Mouse (Mus musculus) liver, embryonic 12.5 days (tissue): ENCODE results near the gene Atxn3. TPM values are rescaled to one million over a fixed set of nuclear protein-coding genes. Genes with fewer than 3 reads are reported as not detected.

Experiments
- ATAC-seq: fragments of 200-750 bp; cut with Nextera tagmentation; 2 replicates; pipeline ENCODE4 v1.8.0; 2017; ENCODE audit warnings: moderate number of reproducible peaks, mild to moderate bottlenecking, moderate library complexity
- H3K27ac ChIP-seq: fragments of 300-500 bp; sonication (generic); 2 replicates; pipeline ENCODE4 v1.5.1; 2016; ENCODE audit warnings: mild to moderate bottlenecking
- H3K27me3 ChIP-seq: fragments of 300-500 bp; sonication (generic); replicated peaks from 2 replicates; pipeline ENCODE4 v1.6.1; 2016; ENCODE audit warnings: mild to moderate bottlenecking, moderate library complexity
- H3K36me3 ChIP-seq: fragments of 300-500 bp; sonication (generic); 2 replicates; pipeline ENCODE4 v1.6.1; 2016; ENCODE audit warnings: mild to moderate bottlenecking, moderate library complexity
- H3K4me1 ChIP-seq: fragments of 300-500 bp; sonication (generic); 2 replicates; pipeline ENCODE4 v1.6.1; 2016
- H3K4me2 ChIP-seq: fragments of 300-500 bp; sonication (generic); 2 replicates; pipeline ENCODE4 v1.6.1; 2016; ENCODE audit warnings: mild to moderate bottlenecking, moderate library complexity
- H3K4me3 ChIP-seq: fragments of 300-500 bp; sonication (generic); 2 replicates; pipeline ENCODE4 v1.5.1; 2016; ENCODE audit warnings: mild to moderate bottlenecking, moderate library complexity
- H3K9ac ChIP-seq: fragments of 300-500 bp; sonication (generic); 2 replicates; pipeline ENCODE4 v1.6.1; 2016; ENCODE audit warnings: mild to moderate bottlenecking, moderate library complexity
- H3K9me3 ChIP-seq: fragments of 300-500 bp; sonication (generic); replicated peaks from 2 replicates; pipeline ENCODE4 v1.6.1; 2016; ENCODE audit warnings: mild to moderate bottlenecking, moderate library complexity
- WGBS: fragments of 180-500 bp; shearing (Covaris S2); methylation state at CpG from one replicate; pipeline ENCODE4 v1.1.7; 2016; ENCODE audit not compliant: insufficient replicate concordance; 5-methylcytosine and 5-hydroxymethylcytosine counted together
- polyA plus RNA-seq: library from polyadenylated mRNA; unstranded; fragments of >200 nt; fragmentation: Nextera tagmentation; extraction: Ambion mirVana; gene quantifications from 2 replicates; pipeline ENCODE4 v1.2.1, GENCODE M21; 2016

The Atxn3 gene
- 12.4 and 15.3 TPM in 2 replicates for polyA plus RNA-seq

GRCm38 (mm10) chr12:101957942-101958544 lies at the start of gene Atxn3:
Atxn3 (minus strand) TSS chr12:101958246.
- peak within 1 kb of the TSS; percentile 90 for H3K9ac ChIP-seq
- H3K36me3 ChIP-seq = peaks cover 3% of the 10 kb centered on the region; the same call in 1 of the 2 replicates
- 0% methylated on average over 51 of the region's 54 CpGs for WGBS
- peak within 1 kb of the TSS; percentile 91 for H3K4me3 ChIP-seq
- peak within 1 kb of the TSS; percentile 81 for H3K27ac ChIP-seq
- H3K4me1 ChIP-seq = peaks cover 32% of the 10 kb centered on the region
- no peaks in the 10 kb centered on the region for H3K27me3 ChIP-seq
- peak within 1 kb of the TSS; percentile 77 for H3K4me2 ChIP-seq
- no peaks in the 10 kb centered on the region for H3K9me3 ChIP-seq
- ATAC-seq = peak; percentile 97

- WGBS = 83% methylated on average over 11 of the region's 11 CpGs
- ATAC-seq = no peak
- no peaks in the 10 kb centered on the region for H3K9me3 ChIP-seq
- H3K4me2 ChIP-seq = no peak overlapping the region
- H3K36me3 ChIP-seq = peaks cover 96% of the 10 kb centered on the region
- no peak overlapping the region for H3K9ac ChIP-seq
- H3K27me3 ChIP-seq = no peaks in the 10 kb centered on the region
- H3K4me3 ChIP-seq = no peak overlapping the region
- H3K4me1 ChIP-seq = no peaks in the 10 kb centered on the region
- no peak overlapping the region for H3K27ac ChIP-seq
Measured at GRCm38 (mm10) chr12:102000785-102001184, 42.7 kb upstream of the Atxn3 start.

GRCm38 (mm10) chr12:101998929-101999328 lies 40.9 kb upstream of the Atxn3 start:
- 79% methylated on average over 5 of the region's 5 CpGs for WGBS
- Histone ChIP-seq H3K4me1 (no peaks in the 10 kb centered on the region), H3K36me3 (peaks cover 89% of the 10 kb centered on the region), H3K4me3 (no peak overlapping the region), H3K9me3 (no peaks in the 10 kb centered on the region), H3K4me2 (no peak overlapping the region), H3K27ac (no peak overlapping the region), H3K27me3 (no peaks in the 10 kb centered on the region), H3K9ac (no peak overlapping the region)
- ATAC-seq = no peak

- Histone ChIP-seq H3K4me1 (no peaks in the 10 kb centered on the region), H3K27me3 (no peaks in the 10 kb centered on the region), H3K27ac (no peak overlapping the region), H3K9me3 (no peaks in the 10 kb centered on the region), H3K4me3 (no peak overlapping the region), H3K9ac (no peak overlapping the region), H3K36me3 (peaks cover 88% of the 10 kb centered on the region), H3K4me2 (no peak overlapping the region)
- ATAC-seq = no peak
- 68% methylated on average over 8 of the region's 8 CpGs for WGBS
Measured at GRCm38 (mm10) chr12:101994576-101995467, 36.8 kb upstream of the Atxn3 start.

- Histone ChIP-seq H3K36me3 (peaks cover 98% of the 10 kb centered on the region), H3K27ac (no peak overlapping the region), H3K4me3 (no peak overlapping the region), H3K4me1 (no peaks in the 10 kb centered on the region), H3K4me2 (no peak overlapping the region), H3K27me3 (no peaks in the 10 kb centered on the region), H3K9ac (no peak overlapping the region), H3K9me3 (no peaks in the 10 kb centered on the region)
- 84% methylated on average over 6 of the region's 6 CpGs for WGBS
- ATAC-seq = no peak
Measured at GRCm38 (mm10) chr12:101987659-101988058, 29.6 kb upstream of the Atxn3 start.

- H3K4me2 ChIP-seq = no peak overlapping the region
- H3K4me1 ChIP-seq = peaks cover 14% of the 10 kb centered on the region
- WGBS = 64% methylated on average over 3 of the region's 3 CpGs
- H3K27me3 ChIP-seq = no peaks in the 10 kb centered on the region
- H3K9me3 ChIP-seq = no peaks in the 10 kb centered on the region
- H3K27ac ChIP-seq = no peak overlapping the region
- no peak overlapping the region for H3K9ac ChIP-seq
- no peak for ATAC-seq
- H3K36me3 ChIP-seq = peaks cover 84% of the 10 kb centered on the region
- no peak overlapping the region for H3K4me3 ChIP-seq
Measured at GRCm38 (mm10) chr12:101985110-101985509, 27.1 kb upstream of the Atxn3 start.

- no peak for ATAC-seq
Measured at GRCm38 (mm10) chr12:101982977-101983376, 24.9 kb upstream of the Atxn3 start.

GRCm38 (mm10) chr12:101981559-101981958 lies 23.5 kb upstream of the Atxn3 start:
- no peak overlapping the region for H3K4me2 ChIP-seq
- H3K9ac ChIP-seq = no peak overlapping the region
- H3K4me3 ChIP-seq = no peak overlapping the region
- no peak overlapping the region for H3K27ac ChIP-seq
- H3K27me3 ChIP-seq = no peaks in the 10 kb centered on the region
- no peaks in the 10 kb centered on the region for H3K9me3 ChIP-seq
- H3K4me1 ChIP-seq = peaks cover 48% of the 10 kb centered on the region
- no peak for ATAC-seq
- WGBS = 79% methylated on average over 2 of the region's 2 CpGs
- H3K36me3 ChIP-seq = peaks cover 50% of the 10 kb centered on the region

More at GRCm38 (mm10) chr12:101982977-101983376, 24.9 kb upstream of the Atxn3 start:
- Histone ChIP-seq H3K27ac (no peak overlapping the region), H3K4me3 (no peak overlapping the region), H3K9me3 (no peaks in the 10 kb centered on the region), H3K36me3 (peaks cover 63% of the 10 kb centered on the region), H3K4me2 (no peak overlapping the region), H3K9ac (no peak overlapping the region), H3K27me3 (no peaks in the 10 kb centered on the region), H3K4me1 (peaks cover 34% of the 10 kb centered on the region)
- 88% methylated on average over 9 of the region's 9 CpGs for WGBS

- peaks cover 50% of the 10 kb centered on the region for H3K4me1 ChIP-seq
- H3K4me3 ChIP-seq = no peak overlapping the region
- H3K36me3 ChIP-seq = peaks cover 37% of the 10 kb centered on the region
- peak overlapping the region; percentile 45 for H3K4me2 ChIP-seq
- peak overlapping the region; percentile 51; the same call in 1 of the 2 replicates for H3K9ac ChIP-seq
- H3K27ac ChIP-seq = peak overlapping the region; percentile 85
- ATAC-seq = no peak
- 13% methylated on average over 5 of the region's 5 CpGs for WGBS
- H3K9me3 ChIP-seq = no peaks in the 10 kb centered on the region
- no peaks in the 10 kb centered on the region for H3K27me3 ChIP-seq
Measured at GRCm38 (mm10) chr12:101980266-101980665, 22.2 kb upstream of the Atxn3 start.

- H3K9ac ChIP-seq = peak overlapping the region; percentile 51
- peaks cover 27% of the 10 kb centered on the region for H3K36me3 ChIP-seq
- ATAC-seq = no peak
Measured at GRCm38 (mm10) chr12:101979213-101979750, 21.2 kb upstream of the Atxn3 start.

GRCm38 (mm10) chr12:101978588-101978987 lies 20.5 kb upstream of the Atxn3 start:
- Histone ChIP-seq H3K9ac (0 out of 2 replicates have a peak overlapping the region, but pooled peaks have one; percentile 94), H3K9me3 (no peaks in the 10 kb centered on the region), H3K36me3 (peaks cover 22% of the 10 kb centered on the region), H3K4me3 (peak overlapping the region; percentile 9; the same call in 1 of the 2 replicates), H3K4me1 (peaks cover 63% of the 10 kb centered on the region), H3K4me2 (peak overlapping the region; percentile 86), H3K27ac (peak overlapping the region; percentile 90), H3K27me3 (no peaks in the 10 kb centered on the region)
- WGBS = 75% methylated on average over 1 of the region's 1 CpGs
- ATAC-seq = no peak

More at GRCm38 (mm10) chr12:101979213-101979750, 21.2 kb upstream of the Atxn3 start:
- Histone ChIP-seq H3K27ac (peak overlapping the region; percentile 85), H3K4me3 (no peak overlapping the region), H3K4me1 (peaks cover 57% of the 10 kb centered on the region), H3K9me3 (no peaks in the 10 kb centered on the region), H3K27me3 (no peaks in the 10 kb centered on the region), H3K4me2 (peak overlapping the region; percentile 45)
- WGBS = 50% methylated on average over 8 of the region's 8 CpGs

GRCm38 (mm10) chr12:101978162-101978561 lies 20.1 kb upstream of the Atxn3 start:
- 22% methylated on average over 5 of the region's 5 CpGs for WGBS
- no peak for ATAC-seq
- Histone ChIP-seq H3K4me1 (peaks cover 67% of the 10 kb centered on the region), H3K9ac (peak overlapping the region; percentile 94), H3K27ac (peak overlapping the region; percentile 90), H3K4me2 (peak overlapping the region; percentile 86), H3K9me3 (no peaks in the 10 kb centered on the region), H3K4me3 (peak overlapping the region; percentile 93), H3K36me3 (peaks cover 22% of the 10 kb centered on the region), H3K27me3 (no peaks in the 10 kb centered on the region)
